Mouse (Mus musculus) intestine, embryonic 15.5 days (tissue): ENCODE results near the gene Tst. TPM values are rescaled to one million over a fixed set of nuclear protein-coding genes. Genes with fewer than 3 reads are reported as not detected.

Source experiments
- ATAC-seq: fragments of 200-750 bp; cut with Nextera tagmentation; 2 replicates; pipeline ENCODE4 v1.8.0; 2017; ENCODE audit warnings: moderate TSS enrichment, moderate library complexity
- H3K27ac ChIP-seq: fragments of 300-500 bp; sonication (generic); 2 replicates; pipeline ENCODE4 v1.5.1; 2015; ENCODE audit warnings: mild to moderate bottlenecking, inconsistent platforms
- H3K27me3 ChIP-seq: fragments of 300-500 bp; sonication (generic); replicated peaks from 2 replicates; pipeline ENCODE4 v1.6.1; 2015; ENCODE audit warnings: inconsistent platforms
- H3K36me3 ChIP-seq: fragments of 300-500 bp; sonication (generic); 2 replicates; pipeline ENCODE4 v1.6.1; 2015; ENCODE audit warnings: inconsistent platforms
- H3K4me1 ChIP-seq: fragments of 300-500 bp; sonication (generic); replicated peaks from 2 replicates; pipeline ENCODE4 v1.6.1; 2015; ENCODE audit warnings: inconsistent platforms
- H3K4me2 ChIP-seq: fragments of 300-500 bp; sonication (generic); replicated peaks from 2 replicates; pipeline ENCODE4 v1.6.1; 2015; ENCODE audit warnings: mild to moderate bottlenecking, inconsistent platforms
- H3K4me3 ChIP-seq: fragments of 300-500 bp; sonication (generic); replicated peaks from 2 replicates; pipeline ENCODE4 v1.5.1; 2015; ENCODE audit warnings: inconsistent platforms
- H3K9ac ChIP-seq: fragments of 300-500 bp; sonication (generic); 2 replicates; pipeline ENCODE4 v1.6.1; 2015; ENCODE audit warnings: inconsistent platforms
- H3K9me3 ChIP-seq: fragments of 300-500 bp; sonication (generic); 2 replicates; pipeline ENCODE4 v1.6.1; 2016; ENCODE audit warnings: inconsistent platforms
- WGBS: fragments of 180-500 bp; shearing (Covaris S2); methylation state at CpG from one replicate; pipeline ENCODE4 v1.1.7; 2015; 5-methylcytosine and 5-hydroxymethylcytosine counted together
- polyA plus RNA-seq: library from polyadenylated mRNA; unstranded; fragments of >200 nt; fragmentation: Nextera tagmentation; extraction: Ambion mirVana; gene quantifications from 2 replicates; pipeline ENCODE4 v1.2.1, GENCODE M21; 2015

The Tst gene
- polyA plus RNA-seq, 1 experiment from 2014 or later: 33.4 TPM

- Histone ChIP-seq H3K27ac (peak overlapping the region; percentile 95; the same call in 1 of the 2 replicates), H3K4me2 (peak overlapping the region; percentile 83), H3K36me3 (no peaks in the 10 kb centered on the region), H3K27me3 (peaks cover 15% of the 10 kb centered on the region), H3K9ac (peak overlapping the region; percentile 47; the same call in 1 of the 2 replicates), H3K4me1 (peaks cover 42% of the 10 kb centered on the region), H3K9me3 (no peaks in the 10 kb centered on the region), H3K4me3 (peak overlapping the region; percentile 72)
- WGBS: 54% methylated on average over 11 of the region's 11 CpGs
- no peak for ATAC-seq
Measured at GRCm38 (mm10) chr15:78405098-78405497, 609 bp downstream of the Tst start.

GRCm38 (mm10) chr15:78403896-78404295 is 1.8 kb downstream of the Tst start:
- Histone ChIP-seq H3K27ac (peak overlapping the region; percentile 48; the same call in 1 of the 2 replicates), H3K27me3 (peaks cover 5% of the 10 kb centered on the region), H3K4me2 (peak overlapping the region; percentile 30), H3K9ac (no peak overlapping the region), H3K9me3 (no peaks in the 10 kb centered on the region), H3K36me3 (no peaks in the 10 kb centered on the region), H3K4me3 (no peak overlapping the region), H3K4me1 (peaks cover 35% of the 10 kb centered on the region)
- ATAC-seq: no peak
- 81% methylated on average over 1 of the region's 1 CpGs for WGBS

DNA sequence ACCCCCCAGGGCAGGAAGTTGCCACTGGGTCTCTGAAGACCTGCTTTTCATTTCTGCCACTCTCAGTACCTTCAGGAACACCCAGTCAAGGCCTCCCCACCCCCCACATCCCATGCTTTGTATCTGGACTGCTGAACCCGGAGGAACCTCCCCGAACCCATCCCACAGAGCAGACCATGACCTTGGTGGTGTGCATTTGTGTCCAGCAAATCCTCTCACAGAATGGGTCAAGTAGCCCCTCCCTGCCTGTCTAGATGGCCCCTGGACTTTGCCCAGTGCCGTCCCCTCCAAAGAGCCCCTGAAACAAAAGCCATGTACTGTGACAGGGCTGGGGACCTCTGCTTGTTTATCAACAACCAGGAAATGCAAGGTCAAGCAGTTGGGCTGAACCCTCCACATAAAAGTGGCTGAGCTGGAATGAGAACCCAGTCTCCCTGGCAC is 2.4 kb downstream of the Tst start:
- no peak overlapping the region for H3K4me3 ChIP-seq
- peak overlapping the region; percentile 30 for H3K4me2 ChIP-seq
- peaks cover 3% of the 10 kb centered on the region; the same call in 1 of the 2 replicates for H3K27me3 ChIP-seq
- 28% methylated on average over 3 of the region's 3 CpGs for WGBS
- no peak overlapping the region for H3K9ac ChIP-seq
- no peak for ATAC-seq
- H3K36me3 ChIP-seq: no peaks in the 10 kb centered on the region
- no peaks in the 10 kb centered on the region for H3K9me3 ChIP-seq
- H3K27ac ChIP-seq: peak overlapping the region; percentile 48; the same call in 1 of the 2 replicates
- H3K4me1 ChIP-seq: peaks cover 31% of the 10 kb centered on the region

DNA sequence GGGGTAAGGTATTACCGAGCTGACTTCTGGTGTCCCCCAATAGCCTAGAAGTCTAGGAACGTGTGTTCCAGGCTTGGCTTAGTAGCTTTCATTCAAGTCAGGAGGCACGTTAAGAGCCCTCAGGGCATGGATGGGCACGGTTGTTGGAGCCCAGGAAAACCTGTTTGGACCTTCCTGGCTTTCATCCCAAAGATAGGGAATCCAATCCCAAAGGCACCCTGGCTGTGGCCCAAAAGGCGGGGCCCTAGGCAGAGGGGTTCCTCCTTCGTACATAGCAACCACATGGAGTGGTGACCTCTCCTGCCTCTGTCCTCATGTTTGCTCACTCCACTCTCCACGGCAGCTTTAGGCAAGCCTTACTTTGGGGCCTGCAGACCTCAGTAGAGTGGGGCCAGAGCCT is 3.3 kb downstream of the Tst start:
- Histone ChIP-seq H3K4me3 (no peak overlapping the region), H3K9me3 (no peaks in the 10 kb centered on the region), H3K4me2 (no peak overlapping the region), H3K27ac (no peak overlapping the region), H3K36me3 (no peaks in the 10 kb centered on the region), H3K4me1 (peaks cover 29% of the 10 kb centered on the region), H3K9ac (no peak overlapping the region), H3K27me3 (peaks cover 4% of the 10 kb centered on the region; the same call in 1 of the 2 replicates)
- 76% methylated on average over 7 of the region's 7 CpGs for WGBS
- no peak for ATAC-seq

- Histone ChIP-seq H3K4me3 (no peak overlapping the region), H3K36me3 (no peaks in the 10 kb centered on the region), H3K4me2 (no peak overlapping the region), H3K4me1 (peaks cover 24% of the 10 kb centered on the region), H3K9ac (no peak overlapping the region), H3K27me3 (peaks cover 4% of the 10 kb centered on the region; the same call in 1 of the 2 replicates), H3K9me3 (no peaks in the 10 kb centered on the region), H3K27ac (no peak overlapping the region)
- no peak for ATAC-seq
- WGBS: 49% methylated on average over 4 of the region's 4 CpGs
Measured at GRCm38 (mm10) chr15:78401921-78402320, 3.8 kb downstream of the Tst start.

DNA sequence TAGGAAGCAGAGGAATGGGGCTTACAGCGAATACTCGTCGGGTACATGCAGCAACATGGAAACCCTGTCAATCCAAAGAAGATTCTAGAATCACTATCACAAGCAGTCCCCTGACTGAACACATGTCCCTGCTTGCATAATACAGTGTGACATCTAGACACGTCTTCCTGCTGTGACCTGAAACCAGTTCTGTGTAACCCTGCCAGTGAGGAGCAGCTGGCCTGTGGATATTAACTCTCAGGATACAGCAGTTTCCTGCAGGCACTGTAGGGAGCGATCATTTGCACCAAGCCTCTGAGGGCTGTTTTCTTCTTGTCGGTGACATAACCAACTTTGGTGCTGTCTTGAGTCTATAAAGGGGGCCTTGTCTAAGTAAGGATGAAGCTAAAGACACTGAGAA is 4.4 kb downstream of the Tst start:
- peaks cover 4% of the 10 kb centered on the region; the same call in 1 of the 2 replicates for H3K27me3 ChIP-seq
- no peaks in the 10 kb centered on the region for H3K36me3 ChIP-seq
- ATAC-seq: no peak
- H3K9ac ChIP-seq: no peak overlapping the region
- 76% methylated on average over 6 of the region's 6 CpGs for WGBS
- H3K4me2 ChIP-seq: no peak overlapping the region
- H3K4me3 ChIP-seq: no peak overlapping the region
- no peak overlapping the region for H3K27ac ChIP-seq
- H3K9me3 ChIP-seq: no peaks in the 10 kb centered on the region
- peaks cover 24% of the 10 kb centered on the region for H3K4me1 ChIP-seq

DNA sequence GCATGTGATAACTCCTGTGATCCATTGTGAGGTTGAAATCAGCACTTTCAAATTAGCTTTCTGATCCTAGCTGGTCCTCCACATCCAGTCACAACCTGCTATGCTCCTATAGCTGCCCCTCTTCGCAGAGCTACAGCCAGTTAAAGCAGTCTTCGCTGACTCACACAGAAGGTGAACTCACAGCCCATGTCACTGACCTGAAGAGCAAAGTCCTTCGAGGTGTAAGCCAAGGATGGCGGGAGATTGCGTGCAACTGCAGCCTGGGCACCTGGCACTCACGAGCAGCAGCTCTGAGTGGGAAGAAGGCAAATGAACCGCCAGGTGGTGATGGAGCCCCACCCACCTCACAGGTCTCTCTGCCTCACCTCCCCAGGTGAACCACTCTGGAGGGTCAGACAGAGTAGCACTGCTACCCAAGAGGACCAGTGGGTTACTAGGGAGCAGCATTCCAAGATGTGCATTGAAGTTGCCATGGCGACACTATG is 10.2 kb downstream of the Tst start, which contains the start of gene Tex33:
TSS of gene Tex33 (minus strand) at position 435 of the 485 bp plus-strand sequence.
- ATAC-seq: no peak

GRCm38 (mm10) chr15:78390855-78391254 is 14.9 kb downstream of the Tst start:
- WGBS: 78% methylated on average over 3 of the region's 3 CpGs
- Histone ChIP-seq H3K9ac (no peak overlapping the region), H3K27me3 (peaks cover 29% of the 10 kb centered on the region), H3K36me3 (no peaks in the 10 kb centered on the region), H3K27ac (no peak overlapping the region), H3K4me2 (no peak overlapping the region), H3K9me3 (no peaks in the 10 kb centered on the region), H3K4me1 (no peaks in the 10 kb centered on the region), H3K4me3 (no peak overlapping the region)
- no peak for ATAC-seq

More for the DNA sequence above, 10.2 kb downstream of the Tst start, which contains the start of gene Tex33:
- 74% methylated on average over 8 of the region's 8 CpGs for WGBS
- H3K27me3 ChIP-seq: peaks cover 24% of the 10 kb centered on the region
- no peak within 1 kb of the TSS for H3K27ac ChIP-seq
- H3K4me3 ChIP-seq: no peak within 1 kb of the TSS
- H3K9me3 ChIP-seq: no peaks in the 10 kb centered on the region
- H3K36me3 ChIP-seq: no peaks in the 10 kb centered on the region
- H3K9ac ChIP-seq: no peak within 1 kb of the TSS
- H3K4me2 ChIP-seq: no peak within 1 kb of the TSS
- H3K4me1 ChIP-seq: no peaks in the 10 kb centered on the region

DNA sequence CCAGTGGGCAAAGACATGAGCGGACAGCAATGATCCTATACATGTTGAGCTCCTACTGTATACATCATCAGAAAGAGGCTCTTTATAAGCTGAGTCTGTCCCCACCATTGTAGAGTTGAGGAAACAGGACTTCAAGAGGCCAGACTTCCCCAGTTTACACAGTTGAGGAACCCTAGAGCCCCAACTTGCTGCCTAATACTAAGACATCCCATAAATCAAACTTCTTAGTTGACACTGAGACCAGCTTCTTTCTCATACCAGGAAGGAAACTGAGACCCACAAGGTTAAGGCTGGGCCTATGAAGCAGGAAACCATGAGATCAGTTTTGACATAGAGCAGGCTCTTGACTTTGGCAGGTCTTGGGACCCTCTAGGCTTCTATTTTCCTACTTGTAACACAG is 20.1 kb downstream of the Tst start:
- H3K9ac ChIP-seq: no peak overlapping the region
- no peak overlapping the region for H3K27ac ChIP-seq
- no peak for ATAC-seq
- WGBS: 84% methylated on average over 1 of the region's 1 CpGs
- H3K4me3 ChIP-seq: no peak overlapping the region
- H3K9me3 ChIP-seq: no peaks in the 10 kb centered on the region
- H3K4me1 ChIP-seq: no peaks in the 10 kb centered on the region
- no peak overlapping the region for H3K4me2 ChIP-seq
- no peaks in the 10 kb centered on the region for H3K36me3 ChIP-seq
- peaks cover 15% of the 10 kb centered on the region for H3K27me3 ChIP-seq

GRCm38 (mm10) chr15:78384220-78385116 is 21.2 kb downstream of the Tst start:
- Histone ChIP-seq H3K9ac (no peak overlapping the region), H3K27me3 (peaks cover 19% of the 10 kb centered on the region), H3K4me2 (no peak overlapping the region), H3K27ac (0 out of 2 replicates have a peak overlapping the region, but pooled peaks have one; percentile 19), H3K4me1 (no peaks in the 10 kb centered on the region), H3K4me3 (no peak overlapping the region), H3K36me3 (no peaks in the 10 kb centered on the region), H3K9me3 (no peaks in the 10 kb centered on the region)
- ATAC-seq: peak; percentile 84
- 62% methylated on average over 7 of the region's 7 CpGs for WGBS

DNA sequence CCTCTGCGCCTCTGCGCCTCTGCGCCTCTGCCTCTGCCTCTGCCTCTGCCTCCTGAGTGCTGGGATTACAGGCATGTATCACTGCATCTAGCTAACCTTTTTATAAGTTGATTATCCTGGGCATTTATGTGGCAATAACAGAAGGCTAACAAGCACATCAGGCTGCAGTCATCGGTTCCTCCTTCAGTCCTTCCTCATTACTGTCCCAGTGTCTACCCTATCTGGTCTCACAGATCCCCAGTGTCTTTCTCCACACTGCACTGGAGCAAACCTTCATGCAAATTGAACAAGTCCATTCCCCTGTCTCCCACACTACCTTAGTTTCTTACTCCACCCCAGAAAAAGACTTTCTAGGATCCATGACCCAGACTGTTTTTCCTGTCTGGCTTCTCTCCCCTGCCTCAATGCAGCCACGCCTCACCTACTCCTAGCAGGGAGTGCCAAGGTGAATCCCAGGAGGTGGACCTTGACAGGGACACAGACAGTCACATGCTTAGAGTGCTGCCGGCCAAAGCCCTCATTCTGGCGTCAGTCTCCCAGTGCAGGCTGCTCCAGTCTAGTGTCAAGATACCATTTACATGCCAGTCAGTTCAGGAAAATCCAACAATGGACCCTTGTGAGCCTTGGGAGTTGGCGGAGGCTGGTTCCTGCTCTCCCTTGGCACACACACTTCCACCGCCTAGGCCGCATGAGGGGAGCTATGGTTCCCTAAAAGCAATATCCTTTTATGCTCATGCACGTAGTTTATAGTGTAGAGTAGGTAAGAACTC is 22.1 kb downstream of the Tst start:
- Histone ChIP-seq H3K9ac (no peak overlapping the region), H3K27ac (0 out of 2 replicates have a peak overlapping the region, but pooled peaks have one; percentile 19), H3K4me2 (no peak overlapping the region), H3K27me3 (peaks cover 17% of the 10 kb centered on the region), H3K9me3 (no peaks in the 10 kb centered on the region), H3K4me3 (no peak overlapping the region), H3K36me3 (no peaks in the 10 kb centered on the region), H3K4me1 (no peaks in the 10 kb centered on the region)
- ATAC-seq: peak; percentile 80
- 77% methylated on average over 11 of the region's 11 CpGs for WGBS

DNA sequence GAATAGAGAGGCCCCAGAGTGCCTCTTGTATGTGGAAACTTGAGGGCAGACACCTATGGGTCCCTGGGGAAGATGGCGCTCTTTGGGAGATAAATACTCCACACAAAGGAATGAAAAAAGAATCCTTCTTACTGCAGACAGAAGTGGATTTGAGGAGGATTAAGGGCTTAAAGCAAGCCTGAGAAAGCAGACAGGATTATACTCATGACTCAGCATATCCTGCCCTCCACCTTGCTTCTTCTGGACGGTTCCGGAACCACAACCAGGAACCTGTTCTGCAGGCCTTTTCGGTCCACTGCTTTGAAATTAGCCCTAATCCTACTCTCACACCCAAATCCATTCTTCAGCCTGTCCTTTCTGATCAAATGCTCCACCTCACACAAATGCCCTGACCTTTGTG is 23.6 kb downstream of the Tst start:
- 87% methylated on average over 4 of the region's 4 CpGs for WGBS
- Histone ChIP-seq H3K9ac (no peak overlapping the region), H3K27me3 (peaks cover 28% of the 10 kb centered on the region), H3K4me2 (no peak overlapping the region), H3K4me1 (no peaks in the 10 kb centered on the region), H3K36me3 (no peaks in the 10 kb centered on the region), H3K4me3 (no peak overlapping the region), H3K27ac (no peak overlapping the region), H3K9me3 (no peaks in the 10 kb centered on the region)
- ATAC-seq: no peak
